Mouse (Mus musculus): ENCODE measurements around the gene Pard3. TPM values are rescaled to one million over a fixed set of nuclear protein-coding genes. Genes with fewer than 3 reads are reported as not detected.

The Pard3 gene
- polyA plus RNA-seq, 1 experiment from 2014 or later = 23.7 TPM

Other genes with a start within 250 kb of the Pard3 start
- gene Tomm20, start 118.0 kb upstream of the Pard3 start, polyA plus RNA-seq (2015; fragmentation: Nextera tagmentation; extraction: Ambion mirVana) = 207 and 209 TPM in 2 replicates
- gene Rbm34, start 92.8 kb upstream of the Pard3 start, polyA plus RNA-seq (2015; fragmentation: Nextera tagmentation; extraction: Ambion mirVana) = 24.0 and 25.7 TPM in 2 replicates